Comparison of ENCODE assay signal across 10 mouse cellular contexts in the genomic region with DNA sequence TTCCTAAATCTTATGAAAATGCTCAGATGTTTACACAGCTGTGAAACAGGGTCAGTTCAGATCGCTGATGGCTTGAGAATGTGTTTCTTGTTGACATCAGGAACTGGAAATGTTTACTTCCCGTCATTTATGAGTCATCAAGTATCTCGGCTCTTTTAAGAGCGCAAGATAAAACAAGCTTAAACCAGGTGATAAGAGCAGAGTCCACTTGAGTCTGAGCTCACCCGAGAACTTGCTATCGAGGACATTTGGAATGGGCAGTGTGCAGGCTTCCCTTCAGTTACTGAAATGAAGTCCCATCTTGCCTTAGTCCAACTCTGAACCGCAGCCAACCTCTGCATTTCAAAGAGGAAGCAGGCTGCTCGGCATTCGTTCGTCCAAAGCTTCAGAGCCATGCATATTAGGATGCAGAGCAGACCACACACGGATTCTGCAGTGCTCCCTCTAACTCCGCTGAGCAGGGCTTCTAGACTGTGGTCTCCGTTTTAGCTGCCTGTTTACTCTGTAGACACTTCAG. TPM values are rescaled to one million over a fixed set of nuclear protein-coding genes. Genes with fewer than 3 reads are reported as not detected.
DNase-seq lines count a peak whose midpoint lies in the region; ATAC-seq and TF ChIP-seq lines count a peak whose summit lies in the region.
"Had no signal": no experiment of that assay in that cellular context is flagged by ENCODE, and none has a peak within 500 bp of the region (broad histone marks: within the 10 kb centered on the region; RNA-seq: fewer than 3 reads in every experiment).

No protein-coding gene starts in this region.

- no peaks in the 10 kb centered on the region for H3K4me1 ChIP-seq in heart, embryonic 11.5 days (ENCODE audit: control insufficient read depth, insufficient read depth, low read length)
- H3K4me1 ChIP-seq in heart, embryonic 10.5 days: peaks cover 7% of the 10 kb centered on the region; the same call in 1 of the 2 replicates
- no peaks in the 10 kb centered on the region for H3K4me1 ChIP-seq in forebrain, embryonic 12.5 days
- H3K4me1 ChIP-seq: liver, embryonic 15.5 days had no signal

- no peak for TF ChIP-seq CTCF in C2C12 (IDR thresholded peaks at IDR 0.05; ENCODE audit: control insufficient read depth, insufficient read depth, insufficient read length)

- WGBS in heart, embryonic 11.5 days (ENCODE audit: insufficient replicate concordance): 23% methylated on average over 13 of the region's 13 CpGs
- 22% methylated on average over 13 of the region's 13 CpGs for WGBS in heart, embryonic 10.5 days
- 78% methylated on average over 13 of the region's 13 CpGs for WGBS in forebrain, embryonic 12.5 days

- no peaks in the 10 kb centered on the region for H3K79me3 ChIP-seq in C2C12 (ENCODE audit: low read depth)

- DNase-seq in heart, embryonic 10.5 days (ENCODE audit: low spot score): no peak
- DNase-seq in heart, postnatal 10 days: peak; percentile 25 to 31
- peak; percentile 44 for DNase-seq in lung, postnatal 10 days
- DNase-seq in ovary, postnatal 36 days (ENCODE audit: low spot score): no peak
- DNase-seq in adrenal gland, postnatal 14 days: no peak

- no peak overlapping the region for H3K27ac ChIP-seq in heart, embryonic 11.5 days (ENCODE audit: low read depth, low read length)
- H3K27ac ChIP-seq in heart, embryonic 10.5 days: no peak overlapping the region
- H3K27ac ChIP-seq in forebrain, embryonic 12.5 days: no peak overlapping the region
- H3K27ac ChIP-seq: hindbrain, embryonic 14.5 days; liver, embryonic 15.5 days had no signal

- H3K4me2 ChIP-seq in heart, embryonic 11.5 days: peak overlapping the region; percentile 37
- H3K4me2 ChIP-seq in forebrain, embryonic 12.5 days: no peak overlapping the region
- H3K4me2 ChIP-seq: hindbrain, embryonic 14.5 days; liver, embryonic 15.5 days had no signal

- no peaks in the 10 kb centered on the region; the same call in 1 of the 2 replicates for H3K27me3 ChIP-seq in heart, embryonic 11.5 days (ENCODE audit: control insufficient read depth, insufficient read depth, low read length)
- no peaks in the 10 kb centered on the region for H3K27me3 ChIP-seq in heart, embryonic 10.5 days (ENCODE audit: insufficient read depth, poor library complexity, severe bottlenecking)
- H3K27me3 ChIP-seq in C2C12 (ENCODE audit: control insufficient read depth, insufficient read depth, insufficient read length): no peaks in the 10 kb centered on the region
- no peaks in the 10 kb centered on the region for H3K27me3 ChIP-seq in forebrain, embryonic 12.5 days
- H3K27me3 ChIP-seq: liver, embryonic 15.5 days had no signal

- no peak overlapping the region for H3K4me3 ChIP-seq in heart, embryonic 11.5 days (ENCODE audit: low read depth, low read length)
- no peak overlapping the region for H3K4me3 ChIP-seq in heart, embryonic 10.5 days
- H3K4me3 ChIP-seq in C2C12 (ENCODE audit: insufficient read depth, poor library complexity, severe bottlenecking): no peak overlapping the region
- no peak overlapping the region for H3K4me3 ChIP-seq in forebrain, embryonic 12.5 days (replicated peaks)
- H3K4me3 ChIP-seq: liver, embryonic 15.5 days had no signal

- no peaks in the 10 kb centered on the region for H3K36me3 ChIP-seq in heart, embryonic 11.5 days (ENCODE audit: control insufficient read depth, insufficient read depth, low read length)
- H3K36me3 ChIP-seq in heart, embryonic 10.5 days: no peaks in the 10 kb centered on the region
- H3K36me3 ChIP-seq in C2C12 (ENCODE audit: control insufficient read depth, insufficient read depth): no peaks in the 10 kb centered on the region
- H3K36me3 ChIP-seq in forebrain, embryonic 12.5 days (replicated peaks): no peaks in the 10 kb centered on the region
- H3K36me3 ChIP-seq: liver, embryonic 15.5 days had no signal

- H3K9ac ChIP-seq in heart, embryonic 11.5 days (ENCODE audit: low read depth, low read length): no peak overlapping the region
- H3K9ac ChIP-seq in forebrain, embryonic 12.5 days: no peak overlapping the region
- H3K9ac ChIP-seq: hindbrain, embryonic 14.5 days; liver, embryonic 15.5 days had no signal

- H3ac ChIP-seq in C2C12 (ENCODE audit: control insufficient read depth, insufficient read length, low read depth): no peak overlapping the region

- H3K79me2 ChIP-seq in C2C12 (ENCODE audit: control insufficient read depth, insufficient read depth): no peaks in the 10 kb centered on the region

- intact Hi-C loops in heart, postnatal 10 days (cut with DNase I): loop anchor here (5.0 kb wide), 2 partner anchors 264 to 304 kb away; no protein-coding TSS in a partner anchor

- H3K9me3 ChIP-seq in heart, embryonic 11.5 days (replicated peaks; ENCODE audit: control insufficient read depth, low read length): no peaks in the 10 kb centered on the region
- no peaks in the 10 kb centered on the region for H3K9me3 ChIP-seq in heart, embryonic 10.5 days
- H3K9me3 ChIP-seq in forebrain, embryonic 12.5 days: no peaks in the 10 kb centered on the region
- H3K9me3 ChIP-seq: liver, embryonic 15.5 days had no signal

- no peak for ATAC-seq in heart, embryonic 11.5 days (replicated peaks; ENCODE audit: insufficient number of reproducible peaks, low FRiP score, low TSS enrichment)
- ATAC-seq in forebrain, embryonic 12.5 days (ENCODE audit: low FRiP score): no peak

TF ChIP-seq in C2C12, 6 proteins besides CTCF, POLR2A, EP300 and RAD21:
- peak; percentile 12 for TF ChIP-seq MYOD1 (IDR thresholded peaks at IDR 0.05; ENCODE audit: control insufficient read depth, insufficient read length, low read depth)
- no peak for TF ChIP-seq MAX (IDR thresholded peaks at IDR 0.05)

RNA-seq across cellular contexts. Expression of a gene that starts 37.0 kb away (rescaled TPM):
- polyA plus RNA-seq in heart, embryonic 11.5 days (2014; fragmentation: Nextera tagmentation; extraction: Ambion mirVana): 0.29 and 0.49 TPM in 2 replicates
- 0.54 and 1.8 TPM in 2 replicates for polyA plus RNA-seq in heart, embryonic 10.5 days (2016; fragmentation: Nextera tagmentation; extraction: Ambion mirVana)
- 0.12 TPM for polyA plus RNA-seq in C2C12 (2012; fragmentation: generic; extraction: Trizol)
- under 1 TPM in 1 of 2 experiments, not detected in 1; 0.38 TPM for total RNA-seq in heart, postnatal 10 days (2021)
- 3.1 and 3.5 TPM in 2 replicates for total RNA-seq in adrenal gland, postnatal 14 days (2021)
- polyA plus RNA-seq in forebrain, embryonic 12.5 days (2016; fragmentation: Nextera tagmentation; extraction: Ambion mirVana): 0.62 and 1.0 TPM in 2 replicates

RNA-seq across cellular contexts. Expression of a gene that starts 42.6 kb away (rescaled TPM):
- not detected in 2 replicates for polyA plus RNA-seq in heart, embryonic 11.5 days (2014; fragmentation: Nextera tagmentation; extraction: Ambion mirVana)
- polyA plus RNA-seq in heart, embryonic 10.5 days (2016; fragmentation: Nextera tagmentation; extraction: Ambion mirVana): 0.09 TPM in 1 of 2 replicates, not detected in the other
- not detected for polyA plus RNA-seq in C2C12 (2012; fragmentation: generic; extraction: Trizol)
- not detected for total RNA-seq in heart, postnatal 10 days (2021)
- 0.45 and 5.9 TPM in 2 replicates for total RNA-seq in adrenal gland, postnatal 14 days (2021)
- not detected in 2 replicates for polyA plus RNA-seq in forebrain, embryonic 12.5 days (2016; fragmentation: Nextera tagmentation; extraction: Ambion mirVana)

Comparison
In these comparisons a context has a peak if more than half of its experiments do, and no peak if none do; other contexts are left out.
1. DNase-seq: peak in heart, postnatal 10 days (2 of 2) and lung, postnatal 10 days (single experiment); none in heart, embryonic 10.5 days (single experiment), ovary, postnatal 36 days (single experiment) and adrenal gland, postnatal 14 days (single experiment).